Mouse (Mus musculus) MEL (cell line): ENCODE measurements at regions not wholly inside any gene's neighbourhood (a gene's known extent, or its start where the extent isn't known, plus 50 kb on each side); places are given as distances from the start of the nearest gene placed in this dataset.
A peak's percentile ranks its signal among the peaks of the same experiment; 100 is the strongest.

Source experiments
- DNase-seq: peaks from one replicate; pipeline ENCODE4 v3.0.0; 2011; ENCODE audit warnings: low read depth, low spot score
- H3K27ac ChIP-seq: 2 replicates; pipeline ENCODE4 v1.5.1; 2012; ENCODE audit warnings: low read depth, mild to moderate bottlenecking, control low read depth, low read length, moderate library complexity; ENCODE audit not compliant: control insufficient read depth
- H3K27me3 ChIP-seq, 2 experiments: fragments of 150-350 bp in 1 of 2; sonication (generic) in 1 of 2; 2 replicates each; pipeline ENCODE4 v1.6.1; 2012; ENCODE audit warnings: low read length in 2 of 2, mild to moderate bottlenecking in 2 of 2, improper control_type of control experiment in 1 of 2, moderate library complexity in 1 of 2; ENCODE audit not compliant: insufficient read depth in 2 of 2, control insufficient read depth in 1 of 2
- H3K36me3 ChIP-seq, 2 experiments: 2 replicates each; pipeline ENCODE4 v1.6.1; 2012 to 2014; ENCODE audit warnings: low read length in 2 of 2, improper control_type of control experiment in 1 of 2, inconsistent platforms in 1 of 2, mild to moderate bottlenecking in 1 of 2; ENCODE audit not compliant: insufficient read depth in 2 of 2, control insufficient read depth in 1 of 2
- H3K4me1 ChIP-seq, 2 experiments: fragments of 150-350 bp in 1 of 2; sonication (generic) in 1 of 2; 2 replicates each; pipeline ENCODE4 v1.6.1; 2012; ENCODE audit warnings: low read length in 2 of 2, improper control_type of control experiment in 1 of 2, mild to moderate bottlenecking in 1 of 2; ENCODE audit not compliant: insufficient read depth in 2 of 2, control insufficient read depth in 1 of 2
- H3K4me3 ChIP-seq, 2 experiments: fragments of 150-350 bp in 1 of 2; sonication (generic) in 1 of 2; 2 replicates each; pipeline ENCODE4 v1.5.1; 2012; ENCODE audit warnings: low read depth in 2 of 2, low read length in 2 of 2, mild to moderate bottlenecking in 2 of 2, moderate library complexity in 2 of 2, control low read depth in 1 of 2, improper control_type of control experiment in 1 of 2; ENCODE audit not compliant: control insufficient read depth in 1 of 2, insufficient read depth in 1 of 2
- H3K79me2 ChIP-seq: 2 replicates; pipeline ENCODE4 v1.6.1; 2012; ENCODE audit warnings: mild to moderate bottlenecking, low read length, moderate library complexity; ENCODE audit not compliant: control insufficient read depth, poor library complexity, insufficient read depth
- H3K9ac ChIP-seq: 2 replicates; pipeline ENCODE4 v1.6.1; 2012; ENCODE audit warnings: low read depth, mild to moderate bottlenecking, control low read depth, low read length, moderate library complexity; ENCODE audit not compliant: control insufficient read depth, poor library complexity, severe bottlenecking
- H3K9me3 ChIP-seq: fragments of 150-350 bp; sonication (generic); replicated peaks from 2 replicates; pipeline ENCODE4 v1.6.1; 2012; ENCODE audit warnings: mild to moderate bottlenecking, low read length, improper control_type of control experiment, moderate library complexity; ENCODE audit not compliant: insufficient read depth
- BHLHE40 ChIP-seq: IDR thresholded peaks from 2 replicates; pipeline ENCODE4 v1.6.1; 2012; ENCODE audit warnings: low read depth, mild to moderate bottlenecking, inconsistent platforms, low read length, improper control_type of control experiment, borderline replicate concordance
- CHD1 ChIP-seq: IDR thresholded peaks from 2 replicates; pipeline ENCODE4 v1.6.1; 2012; ENCODE audit warnings: low read depth, mild to moderate bottlenecking, inconsistent platforms, low read length, improper control_type of control experiment
- CTCF ChIP-seq, 3 experiments: IDR thresholded peaks in 2 of 3; conservative IDR thresholded peaks in 1 of 3; 2 replicates each; pipeline ENCODE4 v1.5.1; 2011 to 2012; ENCODE audit warnings: low read length in 3 of 3, low read depth in 2 of 3, mild to moderate bottlenecking in 2 of 3, improper control_type of control experiment in 1 of 3, inconsistent platforms in 1 of 3, mixed read lengths in 1 of 3, moderate library complexity in 1 of 3; ENCODE audit not compliant: control insufficient read depth in 1 of 3, insufficient read depth in 1 of 3, poor library complexity in 1 of 3, severe bottlenecking in 1 of 3
- ELF1 ChIP-seq: IDR thresholded peaks from 2 replicates; pipeline ENCODE4 v1.6.1; 2014; ENCODE audit warnings: low read depth, mild to moderate bottlenecking, inconsistent platforms, low read length, improper control_type of control experiment, moderate library complexity
- EP300 ChIP-seq, 2 experiments: IDR thresholded peaks; 2 replicates each; pipeline ENCODE4 v1.6.1; 2011; ENCODE audit warnings: improper control_type of control experiment in 2 of 2, low read length in 2 of 2, low read depth in 1 of 2, mild to moderate bottlenecking in 1 of 2
- ETS1 ChIP-seq: IDR thresholded peaks from 2 replicates; pipeline ENCODE4 v1.6.1; 2012; ENCODE audit warnings: low read depth, mild to moderate bottlenecking, inconsistent platforms, low read length, improper control_type of control experiment, moderate library complexity
- GABPA ChIP-seq: IDR thresholded peaks from 2 replicates; pipeline ENCODE4 v1.6.1; 2012; ENCODE audit warnings: low read depth, mild to moderate bottlenecking, inconsistent platforms, low read length, improper control_type of control experiment, moderate library complexity
- JUND ChIP-seq: IDR thresholded peaks from 2 replicates; pipeline ENCODE4 v1.6.1; 2011; ENCODE audit warnings: low read depth, mild to moderate bottlenecking, improper control_type of control experiment, low read length
- KAT2A ChIP-seq: conservative IDR thresholded peaks from 2 replicates; pipeline ENCODE4 v1.6.1; 2012; ENCODE audit warnings: low read depth, low read length, improper control_type of control experiment, inconsistent platforms
- MAFK ChIP-seq: IDR thresholded peaks from 2 replicates; pipeline ENCODE4 v1.6.1; 2011; ENCODE audit warnings: low read depth, mild to moderate bottlenecking, low read length, improper control_type of control experiment, borderline replicate concordance
- MAX ChIP-seq: IDR thresholded peaks from 2 replicates; pipeline ENCODE4 v1.6.1; 2011; ENCODE audit warnings: low read length, improper control_type of control experiment
- MEF2A ChIP-seq: IDR thresholded peaks from 2 replicates; pipeline ENCODE4 v1.6.1; 2014; ENCODE audit warnings: low read depth, mild to moderate bottlenecking, inconsistent platforms, low read length, improper control_type of control experiment; ENCODE audit not compliant: poor library complexity, insufficient replicate concordance, severe bottlenecking; ENCODE audit errors: extremely low read depth
- MXI1 ChIP-seq: IDR thresholded peaks from 2 replicates; pipeline ENCODE4 v1.6.1; 2011; ENCODE audit warnings: mild to moderate bottlenecking, low read depth, low read length, improper control_type of control experiment
- MYB ChIP-seq: IDR thresholded peaks from 2 replicates; pipeline ENCODE4 v1.6.1; 2011; ENCODE audit warnings: mild to moderate bottlenecking, low read depth, low read length, improper control_type of control experiment
- MYC ChIP-seq: IDR thresholded peaks from 2 replicates; pipeline ENCODE4 v1.6.1; 2011; ENCODE audit warnings: low read depth, mild to moderate bottlenecking, low read length, improper control_type of control experiment, moderate library complexity
- POLR2A ChIP-seq, 2 experiments: IDR thresholded peaks; 2 replicates each; pipeline ENCODE4 v1.6.1; 2011 to 2012; ENCODE audit warnings: low read length in 2 of 2, mild to moderate bottlenecking in 2 of 2, control low read depth in 1 of 2, improper control_type of control experiment in 1 of 2, low read depth in 1 of 2, moderate library complexity in 1 of 2; ENCODE audit not compliant: control insufficient read depth in 1 of 2, insufficient read depth in 1 of 2, poor library complexity in 1 of 2
- POLR2AphosphoS2 ChIP-seq: IDR thresholded peaks from 2 replicates; pipeline ENCODE4 v1.6.1; 2011; ENCODE audit warnings: low read length, improper control_type of control experiment
- RAD21 ChIP-seq: IDR thresholded peaks from 2 replicates; pipeline ENCODE4 v1.6.1; 2011; ENCODE audit warnings: mild to moderate bottlenecking, low read depth, low read length, improper control_type of control experiment
- RCOR1 ChIP-seq: IDR thresholded peaks from 2 replicates; pipeline ENCODE4 v1.6.1; 2012; ENCODE audit warnings: low read depth, mild to moderate bottlenecking, inconsistent platforms, low read length, improper control_type of control experiment
- SMC3 ChIP-seq: IDR thresholded peaks from 2 replicates; pipeline ENCODE4 v1.6.1; 2011; ENCODE audit warnings: low read depth, low read length, improper control_type of control experiment
- TAL1 ChIP-seq: IDR thresholded peaks from 2 replicates; pipeline ENCODE4 v1.6.1; 2012; ENCODE audit warnings: mild to moderate bottlenecking, inconsistent platforms, low read length, moderate library complexity, mixed read lengths
- TBP ChIP-seq: IDR thresholded peaks from 2 replicates; pipeline ENCODE4 v1.8.0; 2011; ENCODE audit warnings: low read depth, low read length, improper control_type of control experiment
- UBTF ChIP-seq: IDR thresholded peaks from 2 replicates; pipeline ENCODE4 v1.6.1; 2012; ENCODE audit warnings: low read depth, mild to moderate bottlenecking, inconsistent platforms, low read length, improper control_type of control experiment, moderate library complexity, borderline replicate concordance; ENCODE audit not compliant: insufficient read depth
- USF1 ChIP-seq: IDR thresholded peaks from 2 replicates; pipeline ENCODE4 v1.6.1; 2014; ENCODE audit warnings: low read depth, mild to moderate bottlenecking, inconsistent platforms, low read length, improper control_type of control experiment, moderate library complexity
- USF2 ChIP-seq, 2 experiments: IDR thresholded peaks; 2 replicates each; pipeline ENCODE4 v1.6.1; 2011 to 2012; ENCODE audit warnings: improper control_type of control experiment in 2 of 2, low read length in 2 of 2, borderline replicate concordance in 1 of 2, inconsistent platforms in 1 of 2, low read depth in 1 of 2, mild to moderate bottlenecking in 1 of 2; ENCODE audit not compliant: insufficient read depth in 1 of 2
- ZMIZ1 ChIP-seq: IDR thresholded peaks from 2 replicates; pipeline ENCODE4 v1.6.1; 2012; ENCODE audit warnings: low read depth, mild to moderate bottlenecking, inconsistent platforms, low read length, improper control_type of control experiment, moderate library complexity

DNA sequence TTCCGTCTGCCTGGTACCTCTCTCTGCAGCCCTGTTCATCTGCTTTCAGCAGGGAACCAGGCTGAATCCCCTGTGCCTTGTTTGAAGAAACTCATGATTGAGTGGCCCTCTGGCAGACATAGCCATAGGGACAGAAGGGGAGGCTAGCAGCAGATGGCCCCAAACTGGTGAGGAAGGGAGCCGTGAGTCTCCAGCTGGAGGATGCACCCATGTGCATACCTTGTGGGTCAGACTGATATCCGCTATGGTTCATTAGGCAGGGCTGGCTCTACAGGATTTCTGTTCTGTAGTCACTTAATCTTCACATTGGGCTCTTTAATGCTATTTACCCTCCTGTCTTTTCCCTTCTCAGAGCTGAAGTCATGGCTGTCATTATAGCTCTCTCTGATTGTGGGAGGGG lies 175.9 kb upstream of the Mocs1 start:
- DNase-seq, result no peak
- H3K27ac ChIP-seq, result no peak overlapping the region
- H3K4me3 ChIP-seq, result no peak overlapping the region
- H3K36me3 ChIP-seq, result no peaks in the 10 kb centered on the region
- no peaks in the 10 kb centered on the region for H3K79me2 ChIP-seq
- no peak for TF ChIP-seq RCOR1
- H3K9ac ChIP-seq, result no peak overlapping the region
- H3K27me3 ChIP-seq, result no peaks in the 10 kb centered on the region
- H3K4me1 ChIP-seq, result no peaks in the 10 kb centered on the region
- no peaks in the 10 kb centered on the region for H3K9me3 ChIP-seq

DNA sequence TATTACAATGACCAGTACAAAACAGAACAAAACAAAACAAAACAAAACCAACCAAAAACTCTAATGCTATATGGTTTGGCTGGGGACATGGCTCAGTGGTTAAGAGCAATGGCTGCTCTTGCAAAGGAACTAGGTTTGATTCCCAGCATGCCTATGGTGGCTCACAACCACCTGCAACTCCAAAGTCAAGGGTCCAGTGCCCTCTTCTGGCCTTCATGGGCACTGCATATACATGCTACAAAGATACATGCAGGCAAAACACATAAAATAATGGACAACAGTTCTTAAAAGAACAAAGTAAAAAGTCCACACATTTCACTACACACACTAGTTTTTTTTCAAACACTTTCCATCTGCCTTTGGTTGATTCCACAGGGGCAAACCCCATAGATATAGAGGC lies 169.7 kb upstream of the Mocs1 start:
- Histone ChIP-seq H3K27ac (no peak overlapping the region), H3K79me2 (no peaks in the 10 kb centered on the region), H3K9ac (no peak overlapping the region), H3K9me3 (no peaks in the 10 kb centered on the region), H3K36me3 (no peaks in the 10 kb centered on the region), H3K4me3 (no peak overlapping the region), H3K4me1 (no peaks in the 10 kb centered on the region), H3K27me3 (no peaks in the 10 kb centered on the region)
- TF ChIP-seq CTCF (IDR thresholded peaks at IDR 0.05 in 2 of 3, conservative IDR thresholded peaks at IDR 0.05 in 1 of 3; ENCODE audit: control insufficient read depth in 1 of 3, insufficient read depth in 1 of 3, low read depth in 2 of 3, low read length in 3 of 3, poor library complexity in 1 of 3, severe bottlenecking in 1 of 3), result peak; percentile 12 to 33 (median 16); a peak in 3 of 6 replicates
- TF ChIP-seq UBTF, result no peak
- no peak for TF ChIP-seq MYB
- TF ChIP-seq MEF2A, result no peak
- TF ChIP-seq TAL1, result no peak
- no peak for TF ChIP-seq ELF1
- TF ChIP-seq USF1, result no peak
- TF ChIP-seq ZMIZ1, result no peak
- no peak for TF ChIP-seq MAFK
- no peak for TF ChIP-seq BHLHE40
- TF ChIP-seq POLR2AphosphoS2, result no peak
- no peak for TF ChIP-seq POLR2A (IDR thresholded peaks at IDR 0.05; ENCODE audit: control insufficient read depth in 1 of 2, insufficient read depth in 1 of 2, low read depth in 1 of 2, low read length in 2 of 2, poor library complexity in 1 of 2)
- peak; percentile 30 for TF ChIP-seq SMC3
- TF ChIP-seq RAD21, result peak; percentile 15
- TF ChIP-seq MXI1, result no peak
- no peak for TF ChIP-seq RCOR1
- DNase-seq, result peak; percentile 8

DNA sequence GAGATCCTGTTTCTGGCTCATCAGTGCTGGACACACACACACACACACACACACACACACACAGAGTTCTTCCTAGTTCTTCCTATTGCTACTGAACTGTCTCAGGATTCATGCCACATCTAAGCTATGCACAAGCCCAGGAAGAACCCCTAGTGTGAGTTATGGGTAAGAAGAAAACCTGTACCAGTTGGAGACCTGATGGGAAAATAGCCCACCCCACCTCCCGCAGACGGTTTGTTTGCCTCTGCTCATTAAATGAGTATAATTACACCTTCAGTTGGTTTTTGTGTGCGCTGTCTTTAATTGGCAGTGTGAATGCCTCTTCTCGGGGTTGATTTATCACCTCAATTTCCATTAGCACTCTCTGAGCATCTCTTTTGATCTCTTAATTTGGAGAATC lies 165.8 kb upstream of the Mocs1 start:
- DNase-seq, result no peak
- no peaks in the 10 kb centered on the region for H3K27me3 ChIP-seq
- no peaks in the 10 kb centered on the region for H3K36me3 ChIP-seq
- H3K4me3 ChIP-seq, result no peak overlapping the region
- H3K9ac ChIP-seq, result no peak overlapping the region
- no peaks in the 10 kb centered on the region for H3K79me2 ChIP-seq
- no peak overlapping the region for H3K27ac ChIP-seq
- H3K9me3 ChIP-seq, result no peaks in the 10 kb centered on the region
- no peaks in the 10 kb centered on the region for H3K4me1 ChIP-seq
- no peak for TF ChIP-seq ZMIZ1
- TF ChIP-seq ETS1, result no peak
- no peak for TF ChIP-seq MAFK
- no peak for TF ChIP-seq KAT2A
- no peak for TF ChIP-seq BHLHE40
- TF ChIP-seq TBP, result no peak
- no peak for TF ChIP-seq USF2 (IDR thresholded peaks at IDR 0.05; ENCODE audit: borderline replicate concordance in 1 of 2, insufficient read depth in 1 of 2, low read depth in 1 of 2, low read length in 2 of 2)
- no peak for TF ChIP-seq MAX
- no peak for TF ChIP-seq MYC
- no peak for TF ChIP-seq GABPA
- no peak for TF ChIP-seq CHD1
- no peak for TF ChIP-seq JUND
- no peak for TF ChIP-seq POLR2A (IDR thresholded peaks at IDR 0.05; ENCODE audit: control insufficient read depth in 1 of 2, insufficient read depth in 1 of 2, low read depth in 1 of 2, low read length in 2 of 2, poor library complexity in 1 of 2)
- TF ChIP-seq ELF1, result no peak
- no peak for TF ChIP-seq POLR2AphosphoS2
- TF ChIP-seq SMC3, result no peak
- no peak for TF ChIP-seq EP300 (IDR thresholded peaks at IDR 0.05; ENCODE audit: low read depth in 1 of 2, low read length in 2 of 2)
